Mouse (Mus musculus) macrophage (primary cell): Measurements from ENCODE around the gene Slc35g1. TPM values are rescaled to one million over a fixed set of nuclear protein-coding genes. Genes with fewer than 3 reads are reported as not detected.

Experiments used
- polyA plus RNA-seq: library from polyadenylated mRNA; stranded (reverse); fragments of 250-400 nt; gene quantifications from 3 replicates; pipeline ENCODE4 v1.2.4, GENCODE M21; 2018; ENCODE audit warnings: inconsistent platforms

The Slc35g1 gene
- polyA plus RNA-seq, 1 experiment from 2014 or later = 0.90 TPM

Other genes with a start within 250 kb of the Slc35g1 start
- 11.0 to 26.8 TPM (median 21.3 TPM) in 3 replicates for gene Fra10ac1, start 171.8 kb upstream of the Slc35g1 start, polyA plus RNA-seq
- gene Lgi1, start 131.4 kb upstream of the Slc35g1 start, polyA plus RNA-seq = not detected in 3 replicates
- not detected in 3 replicates for gene Plce1, start 85.1 kb downstream of the Slc35g1 start, polyA plus RNA-seq